Mouse (Mus musculus): ENCODE results near the gene Ppm1l. TPM values are rescaled to one million over a fixed set of nuclear protein-coding genes. Genes with fewer than 3 reads are reported as not detected.
"Not testable (repeated sequence)": the region's sequence is repeated elsewhere in the genome, so short reads cannot be mapped to it uniquely, and the experiment has no call there.

The Ppm1l gene
- polyA plus RNA-seq, 1 experiment from 2014 or later, result 6.0 TPM

DNA sequence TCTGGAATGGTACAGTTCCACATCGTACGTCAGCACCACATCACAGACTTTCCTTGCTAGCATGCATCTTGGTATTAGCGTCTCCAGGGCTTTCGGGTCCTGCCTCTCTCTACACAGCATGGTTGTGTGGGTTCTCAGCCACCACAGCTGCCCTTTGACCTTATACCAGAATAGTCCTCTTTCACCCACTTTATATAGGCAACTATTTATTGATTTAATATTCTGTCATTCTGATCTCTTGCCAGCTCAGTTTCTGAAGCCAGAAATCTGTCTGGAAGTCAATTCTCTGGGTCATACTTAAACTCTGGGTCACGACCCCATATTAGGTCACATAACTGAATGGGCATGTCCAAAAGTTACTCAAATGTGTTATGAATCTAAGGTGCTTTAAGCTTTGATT, 86.5 kb downstream of the Ppm1l start:
- TF ChIP-seq EP300 (optimal IDR thresholded peaks at IDR 0.05) (no peak), CTCF (IDR thresholded peaks at IDR 0.05; ENCODE audit: low read depth) (no peak)
- no peak for DNase-seq (ENCODE audit: low spot score)
- no peak overlapping the region for H3K4me2 ChIP-seq (replicated peaks; ENCODE audit: low read depth)
- H3K27me3 ChIP-seq (ENCODE audit: control insufficient read depth, insufficient read depth, low read length), result no peaks in the 10 kb centered on the region
- H3K4me3 ChIP-seq (ENCODE audit: low read depth, low read length), result no peak overlapping the region
- no peak for ATAC-seq (ENCODE audit: low FRiP score, low TSS enrichment)
- no peak overlapping the region for H3K27ac ChIP-seq (replicated peaks)
- H3K9ac ChIP-seq (ENCODE audit: low read length), result no peak overlapping the region
- H3K9me3 ChIP-seq (ENCODE audit: control insufficient read depth, low read length), result no peaks in the 10 kb centered on the region
- H3K36me3 ChIP-seq (ENCODE audit: control insufficient read depth, insufficient read depth, low read length), result no peaks in the 10 kb centered on the region
- H3K4me1 ChIP-seq (replicated peaks; ENCODE audit: control insufficient read depth, insufficient read depth), result no peaks in the 10 kb centered on the region
- 87% methylated on average over 5 of the region's 5 CpGs for WGBS

DNA sequence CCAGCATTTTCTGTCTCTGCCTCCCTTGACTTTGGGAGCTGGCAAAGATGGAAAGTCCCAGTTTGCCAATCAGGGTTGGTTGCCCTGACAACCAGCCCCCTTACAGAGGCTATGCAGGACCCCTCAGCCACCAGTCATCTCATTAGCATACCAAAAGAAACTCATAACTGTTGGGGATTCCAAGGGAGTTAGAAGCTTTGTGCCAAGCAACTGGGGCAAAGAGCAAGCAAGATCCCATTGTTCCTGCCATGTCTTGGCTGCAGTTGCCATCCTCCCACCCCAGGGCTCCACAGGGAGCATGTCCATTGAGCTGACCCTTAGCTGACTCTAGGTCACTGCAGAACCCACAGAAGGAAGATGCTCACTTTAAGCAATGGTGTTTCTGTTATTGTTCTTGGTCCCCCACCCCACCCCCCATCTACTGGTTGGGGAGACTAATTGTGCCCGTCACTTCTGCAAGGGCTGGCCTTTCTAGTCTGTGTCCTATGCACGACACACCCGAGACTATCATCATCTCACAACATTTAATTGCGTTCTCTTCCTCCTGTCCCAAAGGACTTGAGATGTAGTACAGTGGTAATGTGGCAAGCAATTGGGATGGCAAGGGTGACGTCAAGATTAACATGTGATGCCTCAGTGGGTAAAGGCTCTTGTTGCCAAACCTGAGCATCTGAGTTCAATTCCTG, 89.7 kb downstream of the Ppm1l start:
- 90% methylated on average over 5 of the region's 5 CpGs for WGBS
- Histone ChIP-seq H3K9me3 (ENCODE audit: control insufficient read depth, low read length) (no peaks in the 10 kb centered on the region), H3K4me2 (replicated peaks; ENCODE audit: low read depth) (no peak overlapping the region), H3K4me1 (replicated peaks; ENCODE audit: control insufficient read depth, insufficient read depth) (no peaks in the 10 kb centered on the region), H3K4me3 (ENCODE audit: low read depth, low read length) (no peak overlapping the region), H3K27ac (replicated peaks) (no peak overlapping the region), H3K27me3 (ENCODE audit: control insufficient read depth, insufficient read depth, low read length) (no peaks in the 10 kb centered on the region), H3K36me3 (ENCODE audit: control insufficient read depth, insufficient read depth, low read length) (no peaks in the 10 kb centered on the region), H3K9ac (ENCODE audit: low read length) (no peak overlapping the region)
- DNase-seq (ENCODE audit: low spot score) (no peak), ATAC-seq (ENCODE audit: low FRiP score, low TSS enrichment) (no peak)
- no peak for TF ChIP-seq CTCF (IDR thresholded peaks at IDR 0.05; ENCODE audit: low read depth)
- TF ChIP-seq EP300 (optimal IDR thresholded peaks at IDR 0.05), result no peak

DNA sequence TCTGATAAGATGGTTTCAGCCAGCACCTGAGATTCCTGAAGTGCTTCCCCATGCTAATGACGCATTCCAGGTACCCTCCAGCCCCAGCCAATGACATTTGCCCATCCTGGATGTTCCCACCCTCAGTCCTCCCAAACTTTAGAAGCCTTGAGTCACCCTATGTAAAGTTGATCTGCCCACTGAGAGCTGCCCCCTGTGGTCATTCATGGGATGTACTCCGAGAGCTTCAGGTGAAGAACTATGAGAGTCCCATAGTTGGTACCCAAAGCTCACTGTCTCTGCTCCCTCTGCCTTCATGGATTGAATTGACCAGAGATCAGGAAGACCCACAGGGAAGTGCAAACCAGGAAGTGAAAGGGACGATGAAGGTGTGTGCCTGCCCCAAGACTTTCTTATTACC, 91.4 kb downstream of the Ppm1l start:
- ATAC-seq (ENCODE audit: low FRiP score, low TSS enrichment), result no peak
- no peaks in the 10 kb centered on the region for H3K27me3 ChIP-seq (ENCODE audit: control insufficient read depth, insufficient read depth, low read length)
- H3K4me2 ChIP-seq (replicated peaks; ENCODE audit: low read depth), result no peak overlapping the region
- WGBS, result 87% methylated on average over 3 of the region's 3 CpGs
- H3K4me3 ChIP-seq (ENCODE audit: low read depth, low read length), result no peak overlapping the region
- no peaks in the 10 kb centered on the region for H3K9me3 ChIP-seq (ENCODE audit: control insufficient read depth, low read length)
- H3K27ac ChIP-seq (replicated peaks), result no peak overlapping the region
- H3K9ac ChIP-seq (ENCODE audit: low read length), result no peak overlapping the region
- TF ChIP-seq EP300 (optimal IDR thresholded peaks at IDR 0.05), result no peak
- TF ChIP-seq CTCF (IDR thresholded peaks at IDR 0.05; ENCODE audit: low read depth), result peak; percentile 45
- no peaks in the 10 kb centered on the region for H3K4me1 ChIP-seq (replicated peaks; ENCODE audit: control insufficient read depth, insufficient read depth)
- DNase-seq (ENCODE audit: low spot score), result no peak
- no peaks in the 10 kb centered on the region for H3K36me3 ChIP-seq (ENCODE audit: control insufficient read depth, insufficient read depth, low read length)

DNA sequence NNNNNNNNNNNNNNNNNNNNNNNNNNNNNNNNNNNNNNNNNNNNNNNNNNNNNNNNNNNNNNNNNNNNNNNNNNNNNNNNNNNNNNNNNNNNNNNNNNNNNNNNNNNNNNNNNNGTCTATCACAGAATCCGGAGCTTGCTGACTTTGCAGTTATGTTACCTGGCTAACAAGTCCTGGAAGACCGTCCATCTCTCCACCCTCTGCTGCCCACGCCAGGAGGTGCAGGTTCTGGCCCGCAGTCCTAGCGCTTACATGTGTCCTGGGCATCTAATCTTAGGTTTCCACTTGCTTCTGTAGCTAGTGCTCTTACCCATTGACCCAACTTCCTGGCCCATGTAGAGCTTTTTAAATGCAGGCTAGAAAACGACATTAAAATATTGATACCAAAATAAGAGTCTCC, 99.5 kb downstream of the Ppm1l start:
- no peaks in the 10 kb centered on the region for H3K36me3 ChIP-seq (ENCODE audit: control insufficient read depth, insufficient read depth, low read length)
- H3K4me1 ChIP-seq (replicated peaks; ENCODE audit: control insufficient read depth, insufficient read depth), result no peaks in the 10 kb centered on the region
- H3K4me3 ChIP-seq (ENCODE audit: low read depth, low read length), result no peak overlapping the region
- WGBS, result 78% methylated on average over 6 of the region's 6 CpGs
- TF ChIP-seq CTCF (IDR thresholded peaks at IDR 0.05; ENCODE audit: low read depth), result no peak
- no peak for TF ChIP-seq EP300 (optimal IDR thresholded peaks at IDR 0.05)
- H3K4me2 ChIP-seq (replicated peaks; ENCODE audit: low read depth), result no peak overlapping the region
- no peak overlapping the region for H3K27ac ChIP-seq (replicated peaks)
- no peak for ATAC-seq (ENCODE audit: low FRiP score, low TSS enrichment)
- no peaks in the 10 kb centered on the region for H3K9me3 ChIP-seq (ENCODE audit: control insufficient read depth, low read length)
- no peak for DNase-seq (ENCODE audit: low spot score)
- no peaks in the 10 kb centered on the region for H3K27me3 ChIP-seq (ENCODE audit: control insufficient read depth, insufficient read depth, low read length)
- H3K9ac ChIP-seq (ENCODE audit: low read length), result no peak overlapping the region

DNA sequence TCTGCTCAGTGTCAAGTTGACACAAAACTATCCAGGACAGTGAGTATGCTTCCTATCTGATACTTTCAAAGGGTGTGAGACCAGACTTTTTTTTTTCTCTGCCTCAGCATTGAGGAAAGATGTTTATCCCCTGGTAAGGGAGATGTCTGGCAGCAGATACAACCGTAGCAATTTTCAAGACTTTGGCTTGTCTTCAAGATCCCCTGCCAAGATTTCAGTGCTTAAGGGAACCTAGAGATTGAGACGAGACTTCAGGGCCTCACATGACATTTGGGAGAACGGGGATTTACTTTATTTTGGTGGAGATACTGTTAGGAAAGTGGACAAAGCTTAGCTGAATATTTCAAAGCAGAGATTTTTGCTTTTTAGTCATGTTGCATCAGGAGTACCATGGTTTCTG, 106.1 kb downstream of the Ppm1l start:
- Histone ChIP-seq H3K4me1 (replicated peaks; ENCODE audit: control insufficient read depth, insufficient read depth) (no peaks in the 10 kb centered on the region; the same call in 1 of the 2 replicates), H3K36me3 (ENCODE audit: control insufficient read depth, insufficient read depth, low read length) (no peaks in the 10 kb centered on the region), H3K27ac (replicated peaks) (no peak overlapping the region), H3K4me3 (ENCODE audit: low read depth, low read length) (no peak overlapping the region), H3K9ac (ENCODE audit: low read length) (no peak overlapping the region), H3K4me2 (replicated peaks; ENCODE audit: low read depth) (no peak overlapping the region), H3K9me3 (ENCODE audit: control insufficient read depth, low read length) (no peaks in the 10 kb centered on the region), H3K27me3 (ENCODE audit: control insufficient read depth, insufficient read depth, low read length) (no peaks in the 10 kb centered on the region)
- TF ChIP-seq CTCF (IDR thresholded peaks at IDR 0.05; ENCODE audit: low read depth), result no peak
- no peak for TF ChIP-seq EP300 (optimal IDR thresholded peaks at IDR 0.05)
- ATAC-seq (ENCODE audit: low FRiP score, low TSS enrichment) (no peak), DNase-seq (ENCODE audit: low spot score) (no peak)
- 31% methylated on average over 3 of the region's 3 CpGs for WGBS

DNA sequence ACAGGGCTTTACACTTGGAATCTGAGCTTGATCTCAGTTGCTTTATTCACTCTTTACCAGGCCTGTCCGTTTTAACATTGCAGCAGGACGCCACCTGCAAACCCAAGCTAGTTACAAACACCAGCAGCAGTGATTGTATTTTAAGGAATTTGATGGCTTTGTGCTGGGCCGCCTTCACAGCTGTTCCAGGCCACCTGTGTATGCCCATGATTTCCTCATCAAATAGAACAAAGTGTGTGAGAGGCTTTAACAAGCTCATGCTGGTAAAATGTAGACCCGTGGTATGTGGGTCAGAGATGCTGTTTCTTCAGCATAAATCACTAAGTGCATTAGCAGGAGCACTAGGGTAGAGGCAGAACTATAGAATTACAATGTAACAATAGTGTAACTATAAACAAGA, 106.7 kb downstream of the Ppm1l start:
- Histone ChIP-seq H3K27me3 (ENCODE audit: control insufficient read depth, insufficient read depth, low read length) (no peaks in the 10 kb centered on the region), H3K36me3 (ENCODE audit: control insufficient read depth, insufficient read depth, low read length) (no peaks in the 10 kb centered on the region), H3K9me3 (ENCODE audit: control insufficient read depth, low read length) (no peaks in the 10 kb centered on the region), H3K9ac (ENCODE audit: low read length) (no peak overlapping the region), H3K4me3 (ENCODE audit: low read depth, low read length) (no peak overlapping the region), H3K4me2 (replicated peaks; ENCODE audit: low read depth) (no peak overlapping the region), H3K27ac (replicated peaks) (no peak overlapping the region), H3K4me1 (replicated peaks; ENCODE audit: control insufficient read depth, insufficient read depth) (no peaks in the 10 kb centered on the region; the same call in 1 of the 2 replicates)
- DNase-seq (ENCODE audit: low spot score) (no peak), ATAC-seq (ENCODE audit: low FRiP score, low TSS enrichment) (no peak)
- 26% methylated on average over 4 of the region's 4 CpGs for WGBS
- TF ChIP-seq CTCF (IDR thresholded peaks at IDR 0.05; ENCODE audit: low read depth) (no peak), EP300 (optimal IDR thresholded peaks at IDR 0.05) (no peak)

DNA sequence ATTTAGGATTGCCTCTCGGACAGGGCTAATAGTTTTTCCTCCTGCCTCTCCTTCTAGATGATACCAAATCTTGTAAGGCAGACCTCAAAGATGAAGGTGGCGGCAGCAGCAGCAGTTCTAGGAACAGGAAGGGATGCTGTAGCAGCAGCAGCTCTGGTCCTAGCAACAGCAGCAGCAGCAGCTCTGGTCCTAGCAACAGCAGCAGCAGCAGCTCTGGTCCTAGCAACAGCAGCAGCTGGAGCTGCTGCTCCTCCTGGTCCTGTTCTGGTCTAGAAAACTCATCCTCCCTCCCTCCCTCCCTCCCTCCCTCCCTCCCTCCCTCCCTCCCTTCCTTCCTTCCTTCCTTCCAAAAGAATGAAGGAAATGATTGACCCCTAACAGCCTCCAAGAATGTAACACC, 108.1 kb downstream of the Ppm1l start:
- 85% methylated on average over 2 of the region's 2 CpGs for WGBS

More for the DNA sequence above, 108.1 kb downstream of the Ppm1l start:
- DNase-seq (ENCODE audit: low spot score); H3K4me3 ChIP-seq (ENCODE audit: low read depth, low read length); H3K9ac ChIP-seq (ENCODE audit: low read length); H3K27me3 ChIP-seq (ENCODE audit: control insufficient read depth, insufficient read depth, low read length); H3K9me3 ChIP-seq (ENCODE audit: control insufficient read depth, low read length); H3K4me2 ChIP-seq (replicated peaks; ENCODE audit: low read depth); H3K27ac ChIP-seq (replicated peaks); H3K36me3 ChIP-seq (ENCODE audit: control insufficient read depth, insufficient read depth, low read length); ATAC-seq (ENCODE audit: low FRiP score, low TSS enrichment); H3K4me1 ChIP-seq (replicated peaks; ENCODE audit: control insufficient read depth, insufficient read depth): not testable (repeated sequence)

Data from stomach, postnatal 0 days (tissue).